Mouse (Mus musculus) forebrain, postnatal 0 days (tissue): ENCODE measurements around the gene Adamts17. TPM values are rescaled to one million over a fixed set of nuclear protein-coding genes. Genes with fewer than 3 reads are reported as not detected.

Experiments
- ATAC-seq: fragments of 200-750 bp; cut with Nextera tagmentation; 2 replicates; pipeline ENCODE4 v1.8.0; 2017; ENCODE audit warnings: mild to moderate bottlenecking, moderate library complexity
- DNase-seq: peaks from one replicate; pipeline ENCODE4 v3.0.0-alpha.2; 2015
- H3K27ac ChIP-seq: fragments of 300-500 bp; sonication (generic); 2 replicates; pipeline ENCODE4 v1.5.1; 2014; ENCODE audit warnings: low read depth, mild to moderate bottlenecking, antibody characterized with exemption, low read length, moderate library complexity, mixed read lengths
- H3K27me3 ChIP-seq: fragments of 300-500 bp; sonication (generic); 2 replicates; pipeline ENCODE4 v1.6.1; 2014; ENCODE audit warnings: mild to moderate bottlenecking, low read length, mixed read lengths; ENCODE audit not compliant: insufficient read depth
- H3K36me3 ChIP-seq: fragments of 300-500 bp; sonication (generic); 2 replicates; pipeline ENCODE4 v1.6.1; 2014; ENCODE audit warnings: mild to moderate bottlenecking, moderate library complexity; ENCODE audit not compliant: insufficient read depth
- H3K4me1 ChIP-seq: fragments of 300-500 bp; sonication (generic); 2 replicates; pipeline ENCODE4 v1.6.1; 2014; ENCODE audit warnings: antibody characterized with exemption; ENCODE audit not compliant: insufficient read depth
- H3K4me2 ChIP-seq: fragments of 300-500 bp; sonication (generic); 2 replicates; pipeline ENCODE4 v1.6.1; 2014; ENCODE audit warnings: low read depth, mild to moderate bottlenecking, moderate library complexity
- H3K4me3 ChIP-seq: fragments of 300-500 bp; sonication (generic); 2 replicates; pipeline ENCODE4 v1.5.1; 2014; ENCODE audit warnings: low read depth, low read length, mixed read lengths
- H3K9ac ChIP-seq: fragments of 300-500 bp; sonication (generic); 2 replicates; pipeline ENCODE4 v1.6.1; 2014; ENCODE audit warnings: mild to moderate bottlenecking
- H3K9me3 ChIP-seq: fragments of 300-500 bp; sonication (generic); 2 replicates; pipeline ENCODE4 v1.6.1; 2016; ENCODE audit warnings: low read length
- CTCF ChIP-seq: sonication (generic); IDR thresholded peaks from 2 replicates; pipeline ENCODE4 v1.5.1; 2016; ENCODE audit warnings: antibody characterized with exemption, control low read depth, low read depth
- WGBS: fragments of 180-500 bp; shearing (Covaris S2); extraction: QIAGEN DNeasy Blood & Tissue Kit; methylation state at CpG from one replicate; pipeline ENCODE4 v1.1.7; 2014; 5-methylcytosine and 5-hydroxymethylcytosine counted together
- polyA plus RNA-seq: library from polyadenylated mRNA; unstranded; fragments of >200 nt; fragmentation: Nextera tagmentation; extraction: Ambion mirVana; gene quantifications from 2 replicates; pipeline ENCODE4 v1.2.1, GENCODE M21; 2015
- total RNA-seq: library from RNA; depleted of rRNA; stranded (reverse); fragments of >200 nt; gene quantifications from 2 replicates; pipeline ENCODE4 v1.2.3, GENCODE M21; 2014

Adamts17 gene
- total and polyA plus RNA-seq, 2 experiments from 2014 or later: 4.1 to 12.6 TPM

DNA sequence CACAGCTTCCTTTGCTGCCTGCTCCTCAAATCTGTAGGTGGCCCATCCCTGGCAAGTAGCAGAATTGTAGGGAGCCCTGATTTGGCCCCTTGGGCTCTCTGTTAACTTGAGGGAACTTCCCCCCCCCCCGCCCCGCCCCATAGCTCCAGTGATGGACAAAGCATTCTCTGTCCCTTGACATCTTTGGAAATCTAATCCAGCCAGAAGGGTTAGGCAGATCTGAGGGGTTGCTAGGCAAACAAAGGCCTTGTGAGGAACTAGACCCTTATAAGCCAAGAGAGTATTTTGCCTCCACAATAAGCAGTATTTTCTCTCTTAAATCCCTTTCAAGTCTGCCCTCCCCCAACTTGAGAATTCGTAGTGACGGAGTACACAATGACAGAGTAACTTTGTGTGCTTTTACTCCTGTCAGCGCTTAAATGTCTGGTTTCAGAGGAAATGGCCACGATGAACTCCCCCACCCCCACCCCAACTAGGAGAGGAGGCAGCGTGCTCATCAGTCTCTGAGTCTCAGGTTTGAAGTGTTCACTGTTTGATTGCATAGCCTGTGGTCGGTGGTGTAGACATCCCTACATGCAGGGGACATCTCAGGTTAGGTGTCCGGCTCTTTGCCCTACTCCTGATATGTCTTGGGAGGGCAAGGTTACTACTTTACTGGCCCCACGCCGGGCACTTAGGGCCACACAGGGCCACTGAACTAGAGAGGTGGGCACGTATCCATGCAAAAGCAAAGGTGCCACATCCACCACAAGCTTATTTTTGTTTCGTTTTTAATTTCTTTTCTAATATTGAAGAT is 99.7 kb downstream of the Adamts17 start:
- no peaks in the 10 kb centered on the region for H3K27me3 ChIP-seq
- no peak overlapping the region for H3K27ac ChIP-seq
- no peak overlapping the region for H3K4me3 ChIP-seq
- no peak overlapping the region for H3K4me2 ChIP-seq
- WGBS: 57% methylated on average over 13 of the region's 13 CpGs
- no peaks in the 10 kb centered on the region for H3K9me3 ChIP-seq
- 0 out of 2 replicates have a peak, but pooled peaks have one; percentile 29 for ATAC-seq
- no peaks in the 10 kb centered on the region for H3K36me3 ChIP-seq
- TF ChIP-seq CTCF: no peak
- H3K9ac ChIP-seq: no peak overlapping the region
- DNase-seq: no peak
- no peaks in the 10 kb centered on the region for H3K4me1 ChIP-seq

DNA sequence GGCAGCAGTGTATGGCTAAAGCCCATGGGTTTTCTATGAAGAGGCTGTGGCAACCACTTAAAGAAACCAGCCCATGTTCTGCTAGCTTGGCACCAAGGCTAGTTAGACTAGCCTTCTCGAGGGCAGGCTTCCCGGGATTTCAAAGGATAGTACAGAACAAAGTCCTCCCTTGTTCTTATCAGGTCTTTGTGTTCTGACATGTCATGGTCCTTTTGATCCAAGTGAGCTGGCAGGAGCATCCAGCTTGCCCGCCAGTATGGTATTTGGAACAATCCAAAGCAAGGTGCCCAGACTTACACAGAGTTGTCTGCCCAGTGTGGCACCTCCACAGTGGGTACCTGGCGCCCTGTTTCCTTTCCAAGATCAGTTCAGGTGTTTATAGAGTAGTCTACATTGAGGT is 101.2 kb downstream of the Adamts17 start:
- no peak overlapping the region for H3K4me2 ChIP-seq
- no peak overlapping the region for H3K27ac ChIP-seq
- TF ChIP-seq CTCF: no peak
- no peaks in the 10 kb centered on the region for H3K27me3 ChIP-seq
- no peaks in the 10 kb centered on the region for H3K4me1 ChIP-seq
- no peaks in the 10 kb centered on the region for H3K36me3 ChIP-seq
- H3K9ac ChIP-seq: no peak overlapping the region
- WGBS: 79% methylated on average over 4 of the region's 4 CpGs
- H3K4me3 ChIP-seq: no peak overlapping the region
- no peaks in the 10 kb centered on the region for H3K9me3 ChIP-seq
- DNase-seq (no peak), ATAC-seq (no peak)

DNA sequence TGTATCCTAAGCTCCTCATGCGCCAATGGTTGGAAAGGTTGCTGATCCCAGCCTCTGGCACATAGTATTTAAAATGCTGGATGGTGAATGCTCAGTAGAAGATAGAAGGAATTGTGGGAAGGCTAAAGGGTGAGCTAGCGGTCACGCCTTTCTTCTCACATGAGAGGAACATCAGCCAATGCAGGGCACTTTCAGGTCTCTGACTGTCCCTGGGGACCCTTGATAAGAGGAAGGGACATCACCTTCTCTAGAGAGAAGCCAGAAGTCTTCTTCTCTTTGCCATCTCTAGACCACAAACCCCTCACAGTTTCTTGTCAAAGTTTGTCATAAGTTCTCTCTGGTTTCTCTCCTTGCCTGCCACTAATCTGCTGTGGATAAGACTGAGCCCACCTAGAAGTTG is 109.5 kb downstream of the Adamts17 start:
- 97% methylated on average over 3 of the region's 3 CpGs for WGBS

DNA sequence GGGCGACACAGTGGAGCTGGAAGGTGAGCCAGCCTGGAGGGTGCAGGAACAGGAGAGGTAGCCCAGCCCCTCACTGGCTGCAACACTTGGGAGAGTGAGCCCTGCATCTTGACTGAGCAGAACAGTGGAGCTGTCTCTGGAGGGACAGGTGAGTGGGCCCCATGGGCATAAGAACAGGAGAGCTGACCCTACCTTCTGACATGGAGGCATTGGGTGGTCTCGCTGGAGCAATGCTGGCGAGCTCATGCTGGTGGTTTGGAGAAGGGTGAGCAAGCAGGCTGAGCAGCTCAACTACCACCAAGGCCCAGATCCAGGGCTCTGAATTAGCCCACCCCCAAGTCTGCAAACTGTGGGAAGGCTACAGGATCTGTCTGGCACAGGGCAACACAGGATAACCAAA is 113.4 kb downstream of the Adamts17 start:
- H3K36me3 ChIP-seq: no peaks in the 10 kb centered on the region
- no peaks in the 10 kb centered on the region for H3K27me3 ChIP-seq
- ATAC-seq: no peak
- no peak overlapping the region for H3K27ac ChIP-seq
- no peak for TF ChIP-seq CTCF
- H3K9me3 ChIP-seq: no peaks in the 10 kb centered on the region
- H3K4me1 ChIP-seq: no peaks in the 10 kb centered on the region
- H3K4me3 ChIP-seq: no peak overlapping the region
- H3K4me2 ChIP-seq: no peak overlapping the region
- 92% methylated on average over 3 of the region's 3 CpGs for WGBS
- no peak overlapping the region for H3K9ac ChIP-seq
- DNase-seq: no peak

More for the DNA sequence above, 109.5 kb downstream of the Adamts17 start:
- Histone ChIP-seq H3K9ac (no peak overlapping the region), H3K4me2 (no peak overlapping the region), H3K9me3 (no peaks in the 10 kb centered on the region), H3K27me3 (no peaks in the 10 kb centered on the region), H3K4me1 (no peaks in the 10 kb centered on the region), H3K4me3 (no peak overlapping the region), H3K27ac (no peak overlapping the region), H3K36me3 (no peaks in the 10 kb centered on the region)
- ATAC-seq (no peak), DNase-seq (no peak)
- TF ChIP-seq CTCF: no peak

DNA sequence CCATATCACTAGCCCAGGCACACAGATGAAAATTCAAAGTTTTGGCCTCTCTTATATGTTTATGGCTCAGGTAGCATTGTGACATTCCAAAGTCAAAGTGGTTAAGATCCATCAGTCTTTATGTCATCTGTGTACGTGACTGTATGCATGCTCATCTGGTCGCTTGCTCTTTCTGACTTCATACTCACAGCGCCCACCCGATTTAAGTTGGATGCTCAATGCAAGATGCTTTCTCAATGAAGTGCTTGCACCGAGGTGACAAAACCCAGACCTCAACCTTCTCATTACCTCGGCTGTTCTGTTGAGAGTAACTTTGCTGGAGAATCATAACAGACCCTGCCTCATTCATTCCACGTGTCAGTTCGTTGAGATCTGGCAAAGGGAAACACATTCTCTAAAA is 114.5 kb downstream of the Adamts17 start:
- WGBS: 77% methylated on average over 8 of the region's 8 CpGs
- no peaks in the 10 kb centered on the region for H3K9me3 ChIP-seq
- H3K4me1 ChIP-seq: no peaks in the 10 kb centered on the region
- DNase-seq: no peak
- no peak overlapping the region for H3K4me2 ChIP-seq
- no peak overlapping the region for H3K9ac ChIP-seq
- ATAC-seq: no peak
- no peak overlapping the region for H3K4me3 ChIP-seq
- H3K36me3 ChIP-seq: no peaks in the 10 kb centered on the region
- no peak overlapping the region for H3K27ac ChIP-seq
- TF ChIP-seq CTCF: no peak
- H3K27me3 ChIP-seq: no peaks in the 10 kb centered on the region

DNA sequence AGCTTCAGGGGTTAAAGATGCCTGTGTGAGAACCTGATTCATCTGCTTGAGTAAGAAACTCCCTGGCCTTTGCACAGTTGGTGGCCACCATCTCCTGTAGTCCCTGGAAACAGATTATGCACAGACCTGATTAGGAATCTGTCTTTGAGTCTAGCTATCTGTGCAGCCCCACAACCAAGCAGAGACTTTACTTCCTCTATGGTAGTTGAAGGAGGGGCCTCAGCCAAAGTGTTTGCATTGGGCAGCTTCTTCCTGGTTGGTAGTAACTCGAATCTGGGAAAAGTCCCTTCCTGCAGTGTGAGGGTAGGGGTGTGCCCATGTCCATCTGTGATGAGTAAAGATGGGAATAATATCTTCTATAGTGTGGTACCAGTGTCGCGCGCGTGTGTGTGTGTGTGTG is 115.2 kb downstream of the Adamts17 start:
- no peaks in the 10 kb centered on the region for H3K27me3 ChIP-seq
- TF ChIP-seq CTCF: no peak
- 86% methylated on average over 5 of the region's 5 CpGs for WGBS
- DNase-seq: no peak
- no peaks in the 10 kb centered on the region for H3K4me1 ChIP-seq
- ATAC-seq: no peak
- H3K9ac ChIP-seq: no peak overlapping the region
- H3K4me3 ChIP-seq: no peak overlapping the region
- no peak overlapping the region for H3K4me2 ChIP-seq
- no peaks in the 10 kb centered on the region for H3K36me3 ChIP-seq
- H3K9me3 ChIP-seq: no peaks in the 10 kb centered on the region
- H3K27ac ChIP-seq: no peak overlapping the region

DNA sequence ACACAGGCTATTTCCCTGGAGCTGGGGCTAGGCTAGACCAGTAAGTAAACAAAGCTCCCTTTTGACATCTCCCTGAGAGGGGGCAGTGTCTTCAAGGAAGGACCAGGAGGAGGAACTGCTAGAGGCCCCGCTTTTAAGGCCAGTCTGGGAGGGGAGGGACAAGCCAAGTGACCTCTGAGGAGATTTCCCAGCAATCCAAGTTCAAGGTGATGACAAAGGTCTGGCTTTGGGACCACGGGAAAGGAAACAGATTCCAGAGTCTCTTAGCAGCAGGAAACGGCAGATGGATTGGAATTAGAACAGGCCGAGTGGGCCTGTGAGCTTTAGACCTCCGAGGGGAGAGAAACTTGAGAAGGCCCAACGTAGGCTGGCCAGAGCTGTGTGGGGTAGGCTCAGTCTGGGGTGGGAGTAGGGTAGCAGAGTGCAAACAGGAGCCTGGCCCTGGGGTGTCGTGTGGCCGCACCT is 116.0 kb downstream of the Adamts17 start:
- no peaks in the 10 kb centered on the region for H3K36me3 ChIP-seq
- peak; percentile 34; the same call in 1 of the 2 replicates for ATAC-seq
- H3K27me3 ChIP-seq: no peaks in the 10 kb centered on the region
- no peak for TF ChIP-seq CTCF
- no peak overlapping the region for H3K4me2 ChIP-seq
- no peak overlapping the region for H3K27ac ChIP-seq
- H3K4me1 ChIP-seq: no peaks in the 10 kb centered on the region
- no peak overlapping the region for H3K9ac ChIP-seq
- H3K4me3 ChIP-seq: no peak overlapping the region
- WGBS: 46% methylated on average over 8 of the region's 8 CpGs
- no peaks in the 10 kb centered on the region for H3K9me3 ChIP-seq
- no peak for DNase-seq
